Mouse (Mus musculus): Measurements from ENCODE around the gene Ubl5.

GRCm38 (mm10) chr9:20666510-20667034 is 23.9 kb downstream of the Ubl5 start:
- TF ChIP-seq POLR2A (IDR thresholded peaks at IDR 0.05; ENCODE audit: low read depth, low read length): no peak
- no peak for TF ChIP-seq CTCF (IDR thresholded peaks at IDR 0.05; ENCODE audit: borderline replicate concordance, insufficient read depth, low read length)

Data from embryonic fibroblast, embryonic 13.5 days (primary cell).